Mouse (Mus musculus) mouse embryonic stem cell (cell line): Measurements from ENCODE around the gene Faap20.

Source experiments
- in situ Hi-C, 2 experiments: fragments of 300-500 bp; cut with MboI; formaldehyde crosslinking; loops; 1 replicate in 1 of 2; 3 replicates in 1 of 2; pipeline ENCODE4 v1.14.3; 2019 to 2020; ENCODE audit warnings: low sequenced_read_pairs in 2 of 2, low pct_unique_long_range_greater_than_20kb in 1 of 2, mixed read lengths in 1 of 2; ENCODE audit not compliant: unreplicated experiment in 1 of 2

Faap20 gene

GRCm38 (mm10) chr4:155274851-155275250 lies 25.2 kb downstream of the Faap20 start:
- in situ Hi-C loops, result no loop called here

- in situ Hi-C loops, result no loop called here
These were observed 28.4 kb downstream of the Faap20 start for GRCm38 (mm10) chr4:155277963-155278362.

- in situ Hi-C loops, result no loop called here
These were observed 29.5 kb downstream of the Faap20 start for GRCm38 (mm10) chr4:155279054-155279453.

- in situ Hi-C loops, result no loop called here
These were observed 30.5 kb downstream of the Faap20 start for GRCm38 (mm10) chr4:155279926-155280767.

GRCm38 (mm10) chr4:155280768-155281121 lies 31.1 kb downstream of the Faap20 start:
- in situ Hi-C loops, result no loop called here

GRCm38 (mm10) chr4:155281227-155281626 lies 31.6 kb downstream of the Faap20 start:
- in situ Hi-C loops, result no loop called here

- in situ Hi-C loops, result no loop called here
These were observed 32.0 kb downstream of the Faap20 start for GRCm38 (mm10) chr4:155281652-155282051.

- in situ Hi-C loops, result no loop called here
These were observed 32.6 kb downstream of the Faap20 start for GRCm38 (mm10) chr4:155282231-155282630.

GRCm38 (mm10) chr4:155283001-155283503 lies 33.5 kb downstream of the Faap20 start:
- in situ Hi-C loops, result no loop called here

GRCm38 (mm10) chr4:155283585-155283984 lies 34.0 kb downstream of the Faap20 start:
- in situ Hi-C loops, result no loop called here

- in situ Hi-C loops, result no loop called here
These were observed 35.1 kb downstream of the Faap20 start for GRCm38 (mm10) chr4:155284521-155285379.

GRCm38 (mm10) chr4:155286090-155286489 lies 36.5 kb downstream of the Faap20 start:
- in situ Hi-C loops, result no loop called here

GRCm38 (mm10) chr4:155287713-155288112 lies 38.1 kb downstream of the Faap20 start:
- in situ Hi-C loops, result no loop called here

- in situ Hi-C loops, result no loop called here
These were observed 39.0 kb downstream of the Faap20 start for GRCm38 (mm10) chr4:155288586-155288985.

- in situ Hi-C loops, result no loop called here
These were observed 40.4 kb downstream of the Faap20 start for GRCm38 (mm10) chr4:155290045-155290444.

GRCm38 (mm10) chr4:155292863-155293262 lies 43.3 kb downstream of the Faap20 start:
- in situ Hi-C loops, result no loop called here

- in situ Hi-C loops, result no loop called here
These were observed 44.8 kb downstream of the Faap20 start for GRCm38 (mm10) chr4:155294381-155294780.

- in situ Hi-C loops, result no loop called here
These were observed 45.5 kb downstream of the Faap20 start for GRCm38 (mm10) chr4:155295026-155295590.

GRCm38 (mm10) chr4:155295996-155296395 lies 46.4 kb downstream of the Faap20 start:
- in situ Hi-C loops, result no loop called here
